Mouse (Mus musculus) G1E (cell line): Measurements from ENCODE around the gene Cdan1.

Source experiments
- CTCF ChIP-seq: IDR thresholded peaks from 2 replicates; pipeline ENCODE4 v1.5.1; 2012; ENCODE audit warnings: low read depth, low read length, inconsistent platforms, mixed read lengths
- GATA1 ChIP-seq: IDR thresholded peaks from 2 replicates; pipeline ENCODE4 v1.6.1; 2012; ENCODE audit warnings: borderline replicate concordance, low read length, inconsistent platforms, mixed read lengths
- GATA2 ChIP-seq: IDR thresholded peaks from 2 replicates; pipeline ENCODE4 v1.6.1; 2012; ENCODE audit warnings: low read depth, low read length, inconsistent platforms, borderline replicate concordance
- POLR2AphosphoS5 ChIP-seq: IDR thresholded peaks from 2 replicates; pipeline ENCODE4 v1.6.1; 2012; ENCODE audit warnings: low read depth, low read length, inconsistent platforms; ENCODE audit not compliant: insufficient replicate concordance

GRCm38 (mm10) chr2:120841211-120841610 is 8.7 kb downstream of the Cdan1 start:
- TF ChIP-seq POLR2AphosphoS5 (no peak), CTCF (no peak), GATA2 (no peak), GATA1 (no peak)
